Mouse (Mus musculus): Measurements from ENCODE around the gene Arhgap15. TPM values are rescaled to one million over a fixed set of nuclear protein-coding genes. Genes with fewer than 3 reads are reported as not detected.

Arhgap15 gene
- polyA plus RNA-seq, 1 experiment from 2014 or later = 3.0 TPM

- no peak for ATAC-seq (ENCODE audit: insufficient read depth, low FRiP score, low read depth)
- no peak overlapping the region for H3K27ac ChIP-seq
- H3K9me3 ChIP-seq = no peaks in the 10 kb centered on the region
- no peak overlapping the region for H3K9ac ChIP-seq
- no peak overlapping the region for H3K4me3 ChIP-seq (replicated peaks)
- no peaks in the 10 kb centered on the region for H3K27me3 ChIP-seq (replicated peaks)
- no peaks in the 10 kb centered on the region for H3K4me1 ChIP-seq
- H3K36me3 ChIP-seq = no peaks in the 10 kb centered on the region
- H3K4me2 ChIP-seq = no peak overlapping the region
Measured at GRCm38 (mm10) chr2:43959189-43959588, 210.6 kb downstream of the Arhgap15 start.

GRCm38 (mm10) chr2:43962466-43962865 is 213.8 kb downstream of the Arhgap15 start:
- Histone ChIP-seq H3K9ac (no peak overlapping the region), H3K9me3 (no peaks in the 10 kb centered on the region), H3K4me3 (replicated peaks) (no peak overlapping the region), H3K27ac (no peak overlapping the region), H3K4me2 (no peak overlapping the region), H3K27me3 (replicated peaks) (no peaks in the 10 kb centered on the region), H3K36me3 (no peaks in the 10 kb centered on the region), H3K4me1 (no peaks in the 10 kb centered on the region)
- WGBS = 53% methylated on average over 5 of the region's 5 CpGs
- ATAC-seq (ENCODE audit: insufficient read depth, low FRiP score, low read depth) = no peak

- ATAC-seq (ENCODE audit: insufficient read depth, low FRiP score, low read depth) = no peak
- Histone ChIP-seq H3K36me3 (no peaks in the 10 kb centered on the region), H3K9me3 (no peaks in the 10 kb centered on the region), H3K27me3 (replicated peaks) (no peaks in the 10 kb centered on the region), H3K27ac (no peak overlapping the region), H3K4me1 (no peaks in the 10 kb centered on the region), H3K4me2 (no peak overlapping the region), H3K9ac (no peak overlapping the region), H3K4me3 (replicated peaks) (no peak overlapping the region)
- 48% methylated on average over 4 of the region's 4 CpGs for WGBS
Measured at GRCm38 (mm10) chr2:43968581-43968980, 220.0 kb downstream of the Arhgap15 start.

GRCm38 (mm10) chr2:43977732-43978131 is 229.1 kb downstream of the Arhgap15 start:
- no peak overlapping the region for H3K27ac ChIP-seq
- H3K36me3 ChIP-seq = no peaks in the 10 kb centered on the region
- no peak overlapping the region for H3K9ac ChIP-seq
- 87% methylated on average over 11 of the region's 11 CpGs for WGBS
- H3K4me1 ChIP-seq = no peaks in the 10 kb centered on the region
- no peaks in the 10 kb centered on the region for H3K9me3 ChIP-seq
- no peak overlapping the region for H3K4me3 ChIP-seq (replicated peaks)
- ATAC-seq (ENCODE audit: insufficient read depth, low FRiP score, low read depth) = no peak
- no peak overlapping the region for H3K4me2 ChIP-seq
- H3K27me3 ChIP-seq (replicated peaks) = no peaks in the 10 kb centered on the region

GRCm38 (mm10) chr2:43978177-43979013 is 229.8 kb downstream of the Arhgap15 start:
- Histone ChIP-seq H3K9ac (no peak overlapping the region), H3K27me3 (replicated peaks) (no peaks in the 10 kb centered on the region), H3K36me3 (no peaks in the 10 kb centered on the region), H3K27ac (no peak overlapping the region), H3K4me1 (no peaks in the 10 kb centered on the region), H3K4me3 (replicated peaks) (no peak overlapping the region), H3K4me2 (no peak overlapping the region), H3K9me3 (no peaks in the 10 kb centered on the region)
- WGBS = 73% methylated on average over 13 of the region's 13 CpGs
- no peak for ATAC-seq (ENCODE audit: insufficient read depth, low FRiP score, low read depth)

- H3K4me3 ChIP-seq (replicated peaks) = no peak overlapping the region
- no peak overlapping the region for H3K4me2 ChIP-seq
- H3K27ac ChIP-seq = no peak overlapping the region
- ATAC-seq (ENCODE audit: insufficient read depth, low FRiP score, low read depth) = no peak
- no peaks in the 10 kb centered on the region for H3K4me1 ChIP-seq
- H3K9ac ChIP-seq = no peak overlapping the region
- no peaks in the 10 kb centered on the region for H3K27me3 ChIP-seq (replicated peaks)
- 80% methylated on average over 14 of the region's 14 CpGs for WGBS
- no peaks in the 10 kb centered on the region for H3K36me3 ChIP-seq
- H3K9me3 ChIP-seq = no peaks in the 10 kb centered on the region
Measured at GRCm38 (mm10) chr2:43986066-43986465, 237.4 kb downstream of the Arhgap15 start.

- Histone ChIP-seq H3K27me3 (replicated peaks) (no peaks in the 10 kb centered on the region), H3K9me3 (no peaks in the 10 kb centered on the region), H3K4me2 (no peak overlapping the region), H3K27ac (no peak overlapping the region), H3K36me3 (no peaks in the 10 kb centered on the region), H3K4me1 (no peaks in the 10 kb centered on the region), H3K4me3 (replicated peaks) (no peak overlapping the region), H3K9ac (no peak overlapping the region)
- whole genome bisulfite sequencing = 80% methylated on average over 3 of the region's 3 CpGs
- no peak for ATAC-seq (ENCODE audit: insufficient read depth, low FRiP score, low read depth)
Measured at GRCm38 (mm10) chr2:43987919-43988318, 239.3 kb downstream of the Arhgap15 start.

GRCm38 (mm10) chr2:43989850-43990249 is 241.2 kb downstream of the Arhgap15 start:
- WGBS = 74% methylated on average over 5 of the region's 5 CpGs
- no peak overlapping the region for H3K27ac ChIP-seq

GRCm38 (mm10) chr2:43992510-43992909 is 243.9 kb downstream of the Arhgap15 start:
- H3K9ac ChIP-seq = no peak overlapping the region
- 84% methylated on average over 7 of the region's 7 CpGs for WGBS
- H3K27me3 ChIP-seq (replicated peaks) = no peaks in the 10 kb centered on the region
- H3K36me3 ChIP-seq = no peaks in the 10 kb centered on the region
- no peak overlapping the region for H3K4me2 ChIP-seq
- no peaks in the 10 kb centered on the region for H3K9me3 ChIP-seq
- no peak overlapping the region for H3K4me3 ChIP-seq (replicated peaks)
- ATAC-seq (ENCODE audit: insufficient read depth, low FRiP score, low read depth) = no peak
- H3K27ac ChIP-seq = no peak overlapping the region
- no peaks in the 10 kb centered on the region for H3K4me1 ChIP-seq

More at GRCm38 (mm10) chr2:43989850-43990249, 241.2 kb downstream of the Arhgap15 start:
- no peaks in the 10 kb centered on the region for H3K4me1 ChIP-seq
- no peak for ATAC-seq (ENCODE audit: insufficient read depth, low FRiP score, low read depth)
- no peak overlapping the region for H3K4me3 ChIP-seq (replicated peaks)
- H3K9ac ChIP-seq = no peak overlapping the region
- no peaks in the 10 kb centered on the region for H3K27me3 ChIP-seq (replicated peaks)
- H3K36me3 ChIP-seq = no peaks in the 10 kb centered on the region
- no peaks in the 10 kb centered on the region for H3K9me3 ChIP-seq
- no peak overlapping the region for H3K4me2 ChIP-seq

GRCm38 (mm10) chr2:44002454-44002853 is 253.8 kb downstream of the Arhgap15 start:
- no peak overlapping the region for H3K9ac ChIP-seq
- no peaks in the 10 kb centered on the region for H3K27me3 ChIP-seq (replicated peaks)
- WGBS = 85% methylated on average over 1 of the region's 1 CpGs
- no peaks in the 10 kb centered on the region for H3K9me3 ChIP-seq
- H3K4me3 ChIP-seq (replicated peaks) = no peak overlapping the region
- no peaks in the 10 kb centered on the region for H3K4me1 ChIP-seq
- no peak overlapping the region for H3K27ac ChIP-seq
- H3K4me2 ChIP-seq = no peak overlapping the region
- no peaks in the 10 kb centered on the region for H3K36me3 ChIP-seq
- no peak for ATAC-seq (ENCODE audit: insufficient read depth, low FRiP score, low read depth)

GRCm38 (mm10) chr2:44010249-44010648 is 261.6 kb downstream of the Arhgap15 start:
- Histone ChIP-seq H3K4me1 (no peaks in the 10 kb centered on the region), H3K27ac (no peak overlapping the region), H3K4me2 (no peak overlapping the region), H3K9ac (no peak overlapping the region), H3K36me3 (no peaks in the 10 kb centered on the region), H3K9me3 (no peaks in the 10 kb centered on the region), H3K27me3 (replicated peaks) (no peaks in the 10 kb centered on the region), H3K4me3 (replicated peaks) (no peak overlapping the region)
- WGBS = 49% methylated on average over 1 of the region's 1 CpGs
- no peak for ATAC-seq (ENCODE audit: insufficient read depth, low FRiP score, low read depth)

- Histone ChIP-seq H3K9ac (no peak overlapping the region), H3K4me1 (no peaks in the 10 kb centered on the region), H3K27ac (no peak overlapping the region), H3K9me3 (no peaks in the 10 kb centered on the region), H3K27me3 (replicated peaks) (no peaks in the 10 kb centered on the region), H3K4me2 (no peak overlapping the region), H3K4me3 (replicated peaks) (no peak overlapping the region), H3K36me3 (no peaks in the 10 kb centered on the region)
- WGBS = 91% methylated on average over 5 of the region's 5 CpGs
- no peak for ATAC-seq (ENCODE audit: insufficient read depth, low FRiP score, low read depth)
Measured at GRCm38 (mm10) chr2:44013388-44013787, 264.8 kb downstream of the Arhgap15 start.

All from stomach, embryonic 15.5 days (tissue).